Mouse (Mus musculus): ENCODE measurements around the gene Foxp1. TPM values are rescaled to one million over a fixed set of nuclear protein-coding genes. Genes with fewer than 3 reads are reported as not detected.

The Foxp1 gene
- total and polyA plus RNA-seq, 3 experiments, result 16.1 to 42.0 TPM; not detected in 1

DNA sequence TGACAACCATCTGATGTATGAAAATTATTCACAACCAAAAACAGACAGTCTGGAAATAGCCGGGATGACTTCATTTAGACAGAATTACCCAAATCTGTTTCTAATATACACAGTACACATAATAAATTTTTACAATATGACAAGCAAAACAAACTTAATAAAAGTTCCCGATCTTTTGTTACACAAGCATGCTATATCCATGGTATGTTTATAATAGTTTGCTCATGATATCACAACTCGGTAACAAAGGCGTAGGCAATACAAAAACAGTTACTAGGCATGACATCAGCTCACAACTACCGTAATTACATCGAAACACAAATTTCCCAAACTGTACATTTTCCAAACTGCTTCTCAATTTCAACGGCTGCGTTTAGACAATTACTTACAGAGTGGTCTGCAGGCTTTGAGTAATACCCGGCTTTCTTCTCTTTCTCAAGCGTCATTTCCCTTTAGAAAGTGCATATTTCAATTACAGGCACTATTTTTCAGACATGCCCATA is 458.5 kb downstream of the Foxp1 start:
- Histone ChIP-seq H3K4me1 (ENCODE audit: control insufficient read depth in 1 of 2, insufficient read depth in 2 of 2, low read length in 2 of 2) (no peaks in the 10 kb centered on the region), H3K4me3 (ENCODE audit: control insufficient read depth in 1 of 2, insufficient read depth in 1 of 2, low read depth in 2 of 2, low read length in 2 of 2) (no peak overlapping the region), H3K27ac (ENCODE audit: control insufficient read depth, low read depth, low read length) (no peak overlapping the region), H3K9me3 (replicated peaks; ENCODE audit: insufficient read depth, low read length) (no peaks in the 10 kb centered on the region), H3K9ac (ENCODE audit: control insufficient read depth, low read depth, low read length, poor library complexity, severe bottlenecking) (no peak overlapping the region), H3K36me3 (ENCODE audit: control insufficient read depth in 1 of 2, insufficient read depth in 2 of 2, low read length in 2 of 2) (no peaks in the 10 kb centered on the region), H3K27me3 (ENCODE audit: control insufficient read depth in 1 of 2, insufficient read depth in 2 of 2, low read length in 2 of 2) (no peaks in the 10 kb centered on the region), H3K79me2 (ENCODE audit: control insufficient read depth, insufficient read depth, low read length, poor library complexity) (no peaks in the 10 kb centered on the region)
- DNase-seq (ENCODE audit: low read depth, low spot score), result no peak
- no peak for TF ChIP-seq JUND (IDR thresholded peaks at IDR 0.05; ENCODE audit: low read depth, low read length)
- TF ChIP-seq ZC3H11A (IDR thresholded peaks at IDR 0.05; ENCODE audit: low read depth, low read length), result no peak

DNA sequence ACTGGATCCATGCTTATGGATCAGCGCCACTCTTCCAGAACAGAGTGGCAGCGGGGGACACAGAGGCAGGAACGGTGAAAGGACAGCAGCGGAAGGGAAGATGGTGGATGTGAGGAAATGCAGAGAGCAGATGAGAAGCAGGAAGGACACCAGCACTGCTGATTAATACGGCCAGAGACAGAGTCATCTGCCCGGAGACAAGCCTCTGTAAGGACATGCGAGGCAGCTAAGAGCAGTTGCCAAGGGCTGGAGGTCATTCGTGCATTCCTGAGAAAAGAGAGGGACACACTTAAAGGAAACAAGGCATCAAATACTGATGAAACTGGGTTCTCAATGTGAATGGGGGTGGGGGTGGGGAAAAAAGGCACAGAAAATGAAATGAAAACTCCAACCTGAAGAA is 459.6 kb downstream of the Foxp1 start:
- H3K9ac ChIP-seq (ENCODE audit: control insufficient read depth, low read depth, low read length, poor library complexity, severe bottlenecking), result no peak overlapping the region
- no peak overlapping the region for H3K4me3 ChIP-seq (ENCODE audit: control insufficient read depth in 1 of 2, insufficient read depth in 1 of 2, low read depth in 2 of 2, low read length in 2 of 2)
- DNase-seq (ENCODE audit: low read depth, low spot score), result no peak
- TF ChIP-seq TAL1 (IDR thresholded peaks at IDR 0.05; ENCODE audit: low read length) (no peak), USF2 (IDR thresholded peaks at IDR 0.05; ENCODE audit: borderline replicate concordance in 1 of 2, insufficient read depth in 1 of 2, low read depth in 1 of 2, low read length in 2 of 2) (no peak), EP300 (IDR thresholded peaks at IDR 0.05; ENCODE audit: low read depth in 1 of 2, low read length in 2 of 2) (no peak), MYB (IDR thresholded peaks at IDR 0.05; ENCODE audit: low read depth, low read length) (no peak), POLR2A (IDR thresholded peaks at IDR 0.05; ENCODE audit: control insufficient read depth in 1 of 2, insufficient read depth in 1 of 2, low read depth in 1 of 2, low read length in 2 of 2, poor library complexity in 1 of 2) (no peak), NRF1 (IDR thresholded peaks at IDR 0.05; ENCODE audit: insufficient read depth, low read depth, low read length, poor library complexity, severe bottlenecking) (no peak), RAD21 (IDR thresholded peaks at IDR 0.05; ENCODE audit: low read depth, low read length) (no peak), E2F4 (IDR thresholded peaks at IDR 0.05; ENCODE audit: borderline replicate concordance, low read depth, low read length) (no peak), TBP (IDR thresholded peaks at IDR 0.05; ENCODE audit: low read depth, low read length) (no peak), KAT2A (conservative IDR thresholded peaks at IDR 0.05; ENCODE audit: low read depth, low read length) (no peak), MAZ (IDR thresholded peaks at IDR 0.05; ENCODE audit: low read depth, low read length) (no peak), MXI1 (IDR thresholded peaks at IDR 0.05; ENCODE audit: low read depth, low read length) (no peak), SIN3A (IDR thresholded peaks at IDR 0.05; ENCODE audit: low read length) (no peak), MAX (IDR thresholded peaks at IDR 0.05; ENCODE audit: low read length) (no peak), USF1 (IDR thresholded peaks at IDR 0.05; ENCODE audit: low read depth, low read length) (no peak)
- H3K27ac ChIP-seq (ENCODE audit: control insufficient read depth, low read depth, low read length), result no peak overlapping the region
- no peaks in the 10 kb centered on the region for H3K36me3 ChIP-seq (ENCODE audit: control insufficient read depth in 1 of 2, insufficient read depth in 2 of 2, low read length in 2 of 2)
- no peaks in the 10 kb centered on the region for H3K27me3 ChIP-seq (ENCODE audit: control insufficient read depth in 1 of 2, insufficient read depth in 2 of 2, low read length in 2 of 2)
- no peaks in the 10 kb centered on the region for H3K4me1 ChIP-seq (ENCODE audit: control insufficient read depth in 1 of 2, insufficient read depth in 2 of 2, low read length in 2 of 2)
- H3K9me3 ChIP-seq (replicated peaks; ENCODE audit: insufficient read depth, low read length), result no peaks in the 10 kb centered on the region
- no peaks in the 10 kb centered on the region for H3K79me2 ChIP-seq (ENCODE audit: control insufficient read depth, insufficient read depth, low read length, poor library complexity)

Data from MEL (cell line).